Mouse (Mus musculus) intestine, postnatal 0 days (tissue): Measurements from ENCODE around the gene Slc15a5. TPM values are rescaled to one million over a fixed set of nuclear protein-coding genes. Genes with fewer than 3 reads are reported as not detected.

Source experiments
- ATAC-seq: fragments of 200-750 bp; cut with Nextera tagmentation; 2 replicates; pipeline ENCODE4 v1.8.0; 2017; ENCODE audit warnings: mild to moderate bottlenecking, moderate TSS enrichment, moderate library complexity
- H3K27ac ChIP-seq: fragments of 300-500 bp; sonication (generic); 2 replicates; pipeline ENCODE4 v1.5.1; 2014; ENCODE audit warnings: mild to moderate bottlenecking, low read depth, low read length, moderate library complexity
- H3K27me3 ChIP-seq: fragments of 300-500 bp; sonication (generic); replicated peaks from 2 replicates; pipeline ENCODE4 v1.6.1; 2014; ENCODE audit warnings: low read length, mixed read lengths; ENCODE audit not compliant: control insufficient read depth, insufficient read depth
- H3K36me3 ChIP-seq: fragments of 300-500 bp; sonication (generic); 2 replicates; pipeline ENCODE4 v1.6.1; 2014; ENCODE audit warnings: mild to moderate bottlenecking, moderate library complexity; ENCODE audit not compliant: control insufficient read depth, insufficient read depth
- H3K4me1 ChIP-seq: fragments of 300-500 bp; sonication (generic); replicated peaks from 2 replicates; pipeline ENCODE4 v1.6.1; 2014; ENCODE audit warnings: antibody characterized with exemption, low read length, mixed read lengths; ENCODE audit not compliant: control insufficient read depth, insufficient read depth
- H3K4me2 ChIP-seq: fragments of 300-500 bp; sonication (generic); replicated peaks from 2 replicates; pipeline ENCODE4 v1.6.1; 2014; ENCODE audit warnings: low read depth, mild to moderate bottlenecking, moderate library complexity
- H3K4me3 ChIP-seq: fragments of 300-500 bp; sonication (generic); 2 replicates; pipeline ENCODE4 v1.5.1; 2014; ENCODE audit warnings: low read depth, low read length
- H3K9ac ChIP-seq: fragments of 300-500 bp; sonication (generic); 2 replicates; pipeline ENCODE4 v1.6.1; 2014; ENCODE audit warnings: mild to moderate bottlenecking, low read depth, low read length
- H3K9me3 ChIP-seq: fragments of 300-500 bp; sonication (generic); 2 replicates; pipeline ENCODE4 v1.6.1; 2016; ENCODE audit warnings: mixed run types; ENCODE audit not compliant: control insufficient read depth
- CTCF ChIP-seq: sonication (generic); IDR thresholded peaks from 2 replicates; pipeline ENCODE4 v1.5.1; 2016; ENCODE audit warnings: low read depth, mild to moderate bottlenecking, control low read depth, antibody characterized with exemption, moderate library complexity
- WGBS: fragments of 180-500 bp; shearing (Covaris S2); extraction: QIAGEN DNeasy Blood & Tissue Kit; methylation state at CpG from one replicate; pipeline ENCODE4 v1.1.7; 2014; 5-methylcytosine and 5-hydroxymethylcytosine counted together
- polyA plus RNA-seq: library from polyadenylated mRNA; unstranded; fragments of >200 nt; fragmentation: Nextera tagmentation; extraction: Ambion mirVana; gene quantifications from 2 replicates; pipeline ENCODE4 v1.2.1, GENCODE M21; 2015

Slc15a5 gene
- polyA plus RNA-seq, 1 experiment from 2014 or later: 0.21 TPM

- H3K27ac ChIP-seq: peak overlapping the region; percentile 73
- no peaks in the 10 kb centered on the region for H3K27me3 ChIP-seq
- H3K9me3 ChIP-seq: no peaks in the 10 kb centered on the region
- H3K4me1 ChIP-seq: no peaks in the 10 kb centered on the region
- no peak for TF ChIP-seq CTCF
- H3K4me3 ChIP-seq: no peak overlapping the region
- no peak overlapping the region for H3K4me2 ChIP-seq
- no peaks in the 10 kb centered on the region for H3K36me3 ChIP-seq
- WGBS: 47% methylated on average over 5 of the region's 5 CpGs
- peak; percentile 87 for ATAC-seq
- no peak overlapping the region for H3K9ac ChIP-seq
These were observed 1.9 kb downstream of the Slc15a5 start for GRCm38 (mm10) chr6:138077681-138078439.

- Histone ChIP-seq H3K4me3 (no peak overlapping the region), H3K4me2 (no peak overlapping the region), H3K27me3 (no peaks in the 10 kb centered on the region), H3K27ac (no peak overlapping the region), H3K9ac (no peak overlapping the region), H3K4me1 (no peaks in the 10 kb centered on the region), H3K9me3 (no peaks in the 10 kb centered on the region), H3K36me3 (no peaks in the 10 kb centered on the region)
- WGBS: 97% methylated on average over 1 of the region's 1 CpGs
- TF ChIP-seq CTCF: no peak
- no peak for ATAC-seq
These were observed 4.0 kb downstream of the Slc15a5 start for GRCm38 (mm10) chr6:138075723-138076122.

- no peaks in the 10 kb centered on the region for H3K27me3 ChIP-seq
- no peaks in the 10 kb centered on the region for H3K36me3 ChIP-seq
- H3K9me3 ChIP-seq: no peaks in the 10 kb centered on the region
- no peak for ATAC-seq
- H3K4me3 ChIP-seq: no peak overlapping the region
- 74% methylated on average over 2 of the region's 2 CpGs for WGBS
- H3K27ac ChIP-seq: no peak overlapping the region
- no peaks in the 10 kb centered on the region for H3K4me1 ChIP-seq
- H3K4me2 ChIP-seq: no peak overlapping the region
- H3K9ac ChIP-seq: no peak overlapping the region
- TF ChIP-seq CTCF: no peak
These were observed 6.2 kb downstream of the Slc15a5 start for GRCm38 (mm10) chr6:138073540-138073939.

GRCm38 (mm10) chr6:138072963-138073339 lies 6.8 kb downstream of the Slc15a5 start:
- ATAC-seq: no peak
- 86% methylated on average over 8 of the region's 8 CpGs for WGBS
- TF ChIP-seq CTCF: no peak

GRCm38 (mm10) chr6:138072110-138072962 lies 7.4 kb downstream of the Slc15a5 start:
- Histone ChIP-seq H3K4me1 (no peaks in the 10 kb centered on the region), H3K9me3 (no peaks in the 10 kb centered on the region), H3K9ac (no peak overlapping the region), H3K36me3 (no peaks in the 10 kb centered on the region), H3K4me2 (no peak overlapping the region), H3K4me3 (no peak overlapping the region), H3K27ac (no peak overlapping the region), H3K27me3 (no peaks in the 10 kb centered on the region)
- TF ChIP-seq CTCF: peak; percentile 37; the same call in 1 of the 2 replicates
- no peak for ATAC-seq
- 88% methylated on average over 5 of the region's 5 CpGs for WGBS

More at GRCm38 (mm10) chr6:138072963-138073339, 6.8 kb downstream of the Slc15a5 start:
- Histone ChIP-seq H3K4me1 (no peaks in the 10 kb centered on the region), H3K9ac (no peak overlapping the region), H3K27ac (no peak overlapping the region), H3K36me3 (no peaks in the 10 kb centered on the region), H3K27me3 (no peaks in the 10 kb centered on the region), H3K4me2 (no peak overlapping the region), H3K4me3 (no peak overlapping the region), H3K9me3 (no peaks in the 10 kb centered on the region)

GRCm38 (mm10) chr6:138071505-138072107 lies 8.1 kb downstream of the Slc15a5 start:
- H3K27me3 ChIP-seq: no peaks in the 10 kb centered on the region
- H3K4me2 ChIP-seq: no peak overlapping the region
- no peaks in the 10 kb centered on the region for H3K4me1 ChIP-seq
- H3K9me3 ChIP-seq: no peaks in the 10 kb centered on the region
- no peaks in the 10 kb centered on the region for H3K36me3 ChIP-seq
- 70% methylated on average over 4 of the region's 4 CpGs for WGBS
- H3K27ac ChIP-seq: no peak overlapping the region
- TF ChIP-seq CTCF: no peak
- H3K9ac ChIP-seq: no peak overlapping the region
- no peak for ATAC-seq
- H3K4me3 ChIP-seq: no peak overlapping the region
